Mouse (Mus musculus): Measurements from ENCODE around the gene Nrn1l. TPM values are rescaled to one million over a fixed set of nuclear protein-coding genes. Genes with fewer than 3 reads are reported as not detected.

Gene Nrn1l
- total and polyA plus RNA-seq, 3 experiments = 0.38 to 1.5 TPM; not detected in 1

- TF ChIP-seq TAL1 (conservative IDR thresholded peaks at IDR 0.05; ENCODE audit: low read depth, low read length) = peak; percentile 90
- no peak for TF ChIP-seq GATA1 (IDR thresholded peaks at IDR 0.05; ENCODE audit: borderline replicate concordance, low read length)
- ATAC-seq (ENCODE audit: extremely low read depth, insufficient number of reproducible peaks, low FRiP score, poor library complexity, severe bottlenecking) (peak; percentile 22; the same call in 1 of the 2 replicates), DNase-seq (ENCODE audit: low spot score) (peak; percentile 70)
- peaks cover 49% of the 10 kb centered on the region for H3K36me3 ChIP-seq (replicated peaks)
- no peaks in the 10 kb centered on the region for H3K9me3 ChIP-seq (replicated peaks)
- H3K4me1 ChIP-seq (ENCODE audit: insufficient read depth, low read depth, low read length) = peaks cover 75% of the 10 kb centered on the region
- H3K4me3 ChIP-seq (ENCODE audit: low read depth, low read length) = peak overlapping the region; percentile 95; the same call in 1 of the 2 replicates
- no peaks in the 10 kb centered on the region for H3K27me3 ChIP-seq (ENCODE audit: insufficient read depth, low read length)
Measured at GRCm38 (mm10) chr8:105859314-105859713, 34.1 kb upstream of the Nrn1l start.

- DNase-seq (ENCODE audit: low spot score) = peak; percentile 94
- peaks cover 58% of the 10 kb centered on the region for H3K36me3 ChIP-seq (replicated peaks)
- H3K27me3 ChIP-seq (ENCODE audit: insufficient read depth, low read length) = no peaks in the 10 kb centered on the region
- peak within 1 kb of the TSS; percentile 95 for H3K4me3 ChIP-seq (ENCODE audit: low read depth, low read length)
- TF ChIP-seq GATA1 (IDR thresholded peaks at IDR 0.05; ENCODE audit: borderline replicate concordance, low read length) (no peak), POLR2AphosphoS5 (IDR thresholded peaks at IDR 0.05; ENCODE audit: insufficient replicate concordance, low read depth, low read length) (no peak), GATA2 (IDR thresholded peaks at IDR 0.05; ENCODE audit: borderline replicate concordance, low read depth, low read length) (no peak), CTCF (IDR thresholded peaks at IDR 0.05; ENCODE audit: low read depth, low read length) (no peak), TAL1 (conservative IDR thresholded peaks at IDR 0.05; ENCODE audit: low read depth, low read length) (no peak)
- no peaks in the 10 kb centered on the region for H3K9me3 ChIP-seq (replicated peaks)
- ATAC-seq (ENCODE audit: extremely low read depth, insufficient number of reproducible peaks, low FRiP score, poor library complexity, severe bottlenecking) = peak; percentile 92
- H3K4me1 ChIP-seq (ENCODE audit: insufficient read depth, low read depth, low read length) = peaks cover 79% of the 10 kb centered on the region
Measured at GRCm38 (mm10) chr8:105860143-105860981, 33.0 kb upstream of the Nrn1l start, which contains the start of gene Nutf2. Gene Nutf2 (plus strand): TSS chr8:105860580.

- DNase-seq (ENCODE audit: low spot score) = peak; percentile 20
- Histone ChIP-seq H3K4me1 (ENCODE audit: insufficient read depth, low read depth, low read length) (peaks cover 79% of the 10 kb centered on the region), H3K27me3 (ENCODE audit: insufficient read depth, low read length) (no peaks in the 10 kb centered on the region), H3K4me3 (ENCODE audit: low read depth, low read length) (peak overlapping the region; percentile 95; the same call in 1 of the 2 replicates), H3K36me3 (replicated peaks) (peaks cover 63% of the 10 kb centered on the region), H3K9me3 (replicated peaks) (no peaks in the 10 kb centered on the region)
- TF ChIP-seq GATA1 (IDR thresholded peaks at IDR 0.05; ENCODE audit: borderline replicate concordance, low read length) (no peak), CTCF (IDR thresholded peaks at IDR 0.05; ENCODE audit: low read depth, low read length) (no peak), TAL1 (conservative IDR thresholded peaks at IDR 0.05; ENCODE audit: low read depth, low read length) (no peak), GATA2 (IDR thresholded peaks at IDR 0.05; ENCODE audit: borderline replicate concordance, low read depth, low read length) (no peak), POLR2AphosphoS5 (IDR thresholded peaks at IDR 0.05; ENCODE audit: insufficient replicate concordance, low read depth, low read length) (no peak)
- no peak for ATAC-seq (ENCODE audit: extremely low read depth, insufficient number of reproducible peaks, low FRiP score, poor library complexity, severe bottlenecking)
Measured at GRCm38 (mm10) chr8:105861951-105862350, 31.4 kb upstream of the Nrn1l start.

DNA sequence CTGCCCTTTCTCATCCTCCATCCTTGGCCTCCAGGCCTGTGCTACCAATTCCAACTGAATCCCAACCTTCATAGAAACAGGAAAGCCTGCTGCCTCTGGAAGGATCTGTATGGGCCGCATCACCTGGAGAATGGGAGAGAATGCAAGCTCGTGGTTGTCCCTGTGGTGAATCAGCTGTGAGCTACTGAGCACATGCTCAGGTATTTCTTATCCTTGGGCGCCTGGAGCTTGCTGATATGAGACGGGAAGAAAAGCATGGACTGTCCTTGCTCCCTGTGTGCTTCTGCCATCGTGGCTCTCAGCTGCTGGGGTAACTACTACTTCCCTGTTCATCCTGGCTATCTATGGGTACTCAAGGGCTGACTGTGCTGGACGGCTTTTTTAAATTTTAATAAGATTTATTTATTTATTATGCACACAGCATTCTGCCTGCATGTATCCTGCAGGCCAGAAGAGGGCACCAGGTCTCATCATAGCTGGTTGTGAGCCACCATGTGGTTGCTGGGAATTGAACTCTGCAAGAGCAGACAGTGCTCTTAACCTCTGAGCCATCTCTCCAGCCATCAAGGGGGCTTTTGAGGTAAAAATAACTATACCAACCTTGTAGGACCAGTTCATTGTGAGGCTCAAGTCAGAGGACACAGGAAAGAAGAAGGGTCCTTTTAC lies 26.9 kb upstream of the Nrn1l start:
- Histone ChIP-seq H3K9me3 (replicated peaks) (no peaks in the 10 kb centered on the region), H3K27me3 (ENCODE audit: insufficient read depth, low read length) (no peaks in the 10 kb centered on the region), H3K4me3 (ENCODE audit: low read depth, low read length) (no peak overlapping the region), H3K4me1 (ENCODE audit: insufficient read depth, low read depth, low read length) (peaks cover 78% of the 10 kb centered on the region), H3K36me3 (replicated peaks) (peaks cover 90% of the 10 kb centered on the region)
- TF ChIP-seq GATA2 (IDR thresholded peaks at IDR 0.05; ENCODE audit: borderline replicate concordance, low read depth, low read length) (no peak), TAL1 (conservative IDR thresholded peaks at IDR 0.05; ENCODE audit: low read depth, low read length) (no peak), CTCF (IDR thresholded peaks at IDR 0.05; ENCODE audit: low read depth, low read length) (0 out of 2 replicates have a peak, but pooled peaks have one; percentile 6), GATA1 (IDR thresholded peaks at IDR 0.05; ENCODE audit: borderline replicate concordance, low read length) (no peak), POLR2AphosphoS5 (IDR thresholded peaks at IDR 0.05; ENCODE audit: insufficient replicate concordance, low read depth, low read length) (no peak)
- DNase-seq (ENCODE audit: low spot score) (no peak), ATAC-seq (ENCODE audit: extremely low read depth, insufficient number of reproducible peaks, low FRiP score, poor library complexity, severe bottlenecking) (no peak)

DNA sequence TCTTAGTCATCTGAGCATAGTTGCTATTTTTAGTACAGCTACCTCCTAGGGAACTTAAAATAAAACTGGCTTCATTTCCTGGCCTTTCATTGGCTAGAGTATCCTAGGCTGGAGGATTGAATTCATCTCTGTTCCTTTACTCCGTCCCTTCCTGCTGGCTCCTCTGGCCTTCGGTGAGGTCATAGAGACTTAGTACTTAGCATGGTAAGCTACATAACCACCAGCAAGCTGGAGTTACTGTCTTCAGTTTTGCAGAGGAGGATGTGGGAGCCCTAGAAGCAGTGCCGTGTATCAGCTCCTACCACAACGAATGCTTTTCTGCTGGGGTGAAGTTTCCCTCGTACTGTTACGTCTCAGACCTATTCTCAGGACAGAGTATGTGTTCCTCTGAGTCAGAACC lies 19.1 kb upstream of the Nrn1l start:
- ATAC-seq (ENCODE audit: extremely low read depth, insufficient number of reproducible peaks, low FRiP score, poor library complexity, severe bottlenecking) (no peak), DNase-seq (ENCODE audit: low spot score) (no peak)
- TF ChIP-seq GATA2 (IDR thresholded peaks at IDR 0.05; ENCODE audit: borderline replicate concordance, low read depth, low read length) (no peak), TAL1 (conservative IDR thresholded peaks at IDR 0.05; ENCODE audit: low read depth, low read length) (no peak), GATA1 (IDR thresholded peaks at IDR 0.05; ENCODE audit: borderline replicate concordance, low read length) (no peak), POLR2AphosphoS5 (IDR thresholded peaks at IDR 0.05; ENCODE audit: insufficient replicate concordance, low read depth, low read length) (no peak), CTCF (IDR thresholded peaks at IDR 0.05; ENCODE audit: low read depth, low read length) (no peak)
- Histone ChIP-seq H3K27me3 (ENCODE audit: insufficient read depth, low read length) (no peaks in the 10 kb centered on the region), H3K4me1 (ENCODE audit: insufficient read depth, low read depth, low read length) (peaks cover 23% of the 10 kb centered on the region), H3K9me3 (replicated peaks) (no peaks in the 10 kb centered on the region), H3K4me3 (ENCODE audit: low read depth, low read length) (no peak overlapping the region), H3K36me3 (replicated peaks) (peaks cover 94% of the 10 kb centered on the region)
